8 mouse cellular contexts compared by ENCODE assay signal in the genomic region with DNA sequence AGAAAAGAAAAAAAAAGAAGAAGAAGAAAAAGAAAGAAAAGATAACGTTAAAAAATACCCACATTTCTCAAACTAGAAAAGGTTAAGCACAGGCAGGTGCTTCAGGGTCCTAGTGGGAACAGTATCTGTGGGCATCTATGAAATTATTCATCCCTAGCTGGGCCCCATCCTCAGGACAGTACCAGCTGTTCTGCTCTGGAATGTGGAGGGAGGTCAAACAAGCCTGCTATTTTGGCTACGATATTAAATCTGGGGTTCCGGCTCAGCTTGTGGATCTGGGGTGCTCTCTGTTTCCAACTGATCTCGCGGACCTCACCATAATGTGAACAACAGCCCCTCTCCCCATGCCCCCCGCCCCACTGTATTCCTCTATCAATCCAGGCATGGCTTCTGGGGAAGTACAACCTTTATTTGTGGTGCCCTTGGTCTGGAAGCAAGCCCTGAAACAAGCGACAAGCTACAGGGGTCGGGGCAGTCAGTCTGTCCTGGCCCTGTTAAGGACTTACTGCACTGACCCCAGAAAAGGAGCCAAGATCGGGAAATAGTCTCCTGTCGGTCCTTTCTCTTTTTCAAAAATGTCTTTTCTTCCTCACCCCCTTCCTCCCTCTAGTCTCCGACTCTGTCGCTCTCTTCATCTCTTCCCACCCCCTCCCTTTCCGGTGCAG. TPM values are rescaled to one million over a fixed set of nuclear protein-coding genes. Genes with fewer than 3 reads are reported as not detected.
A peak's percentile ranks its signal among the peaks of the same experiment; 100 is the strongest.
DNase-seq lines count a peak whose midpoint lies in the region; ATAC-seq and TF ChIP-seq lines count a peak whose summit lies in the region.

No protein-coding gene starts in this region.

- peak overlapping the region; percentile 86 for H3K4me3 ChIP-seq in gastrocnemius, adult 2 months
- H3K4me3 ChIP-seq in E14TG2a.4 (replicated peaks; ENCODE audit: low read length) = peak overlapping the region; percentile 75
- peak overlapping the region; percentile 52; the same call in 1 of the 2 replicates for H3K4me3 ChIP-seq in hindbrain, embryonic 11.5 days (ENCODE audit: low read depth, low read length)
- peak overlapping the region; percentile 72 for H3K4me3 ChIP-seq in midbrain, embryonic 10.5 days

- intact Hi-C loops in gastrocnemius, adult 2 months (cut with DNase I) = loop anchor here (5.0 kb wide), 1 partner anchor 116 kb away; no protein-coding TSS in a partner anchor

- H3K4me2 ChIP-seq in hindbrain, embryonic 11.5 days (replicated peaks; ENCODE audit: low read depth, low read length) = peak overlapping the region; percentile 93

- H3K9me3 ChIP-seq in E14TG2a.4 (ENCODE audit: low read length) = no peaks in the 10 kb centered on the region
- H3K9me3 ChIP-seq in hindbrain, embryonic 11.5 days (ENCODE audit: control insufficient read depth, low read length) = no peaks in the 10 kb centered on the region
- no peaks in the 10 kb centered on the region for H3K9me3 ChIP-seq in midbrain, embryonic 10.5 days (replicated peaks)

- peaks cover 15% of the 10 kb centered on the region for H3K4me1 ChIP-seq in E14TG2a.4 (replicated peaks; ENCODE audit: low read depth, low read length)
- H3K4me1 ChIP-seq in hindbrain, embryonic 11.5 days (replicated peaks; ENCODE audit: control insufficient read depth, insufficient read depth, low read length) = 0 out of 2 replicates have a peak, but pooled peaks cover 2% of the 10 kb centered on the region
- peaks cover 27% of the 10 kb centered on the region for H3K4me1 ChIP-seq in midbrain, embryonic 10.5 days

- no peaks in the 10 kb centered on the region for H3K36me3 ChIP-seq in E14TG2a.4 (ENCODE audit: insufficient read depth, low read length)
- no peaks in the 10 kb centered on the region for H3K36me3 ChIP-seq in hindbrain, embryonic 11.5 days (ENCODE audit: control insufficient read depth, insufficient read depth, low read length)
- H3K36me3 ChIP-seq in midbrain, embryonic 10.5 days = no peaks in the 10 kb centered on the region

- peaks cover 55% of the 10 kb centered on the region for H3K27me3 ChIP-seq in E14TG2a.4 (ENCODE audit: insufficient read depth, low read length)
- H3K27me3 ChIP-seq in hindbrain, embryonic 11.5 days (ENCODE audit: control insufficient read depth, insufficient read depth, low read length) = peaks cover 11% of the 10 kb centered on the region
- peaks cover 60% of the 10 kb centered on the region for H3K27me3 ChIP-seq in midbrain, embryonic 10.5 days (ENCODE audit: low read depth, poor library complexity, severe bottlenecking)

- no peak overlapping the region for H3K9ac ChIP-seq in hindbrain, embryonic 11.5 days (ENCODE audit: low read depth, low read length)

- peak; percentile 20 for DNase-seq in gastrocnemius, adult 2 months
- no peak for DNase-seq in gastrocnemius, postnatal 25 days
- no peak for DNase-seq in hindbrain, embryonic 11.5 days (ENCODE audit: low spot score)
- no peak for DNase-seq in midbrain, embryonic 10.5 days (ENCODE audit: low spot score)
- no peak for DNase-seq in cerebellum, adult 11 months
- DNase-seq in thymus, postnatal 0 days (ENCODE audit: low spot score) = no peak

- WGBS in hindbrain, embryonic 11.5 days = 20% methylated on average over 13 of the region's 13 CpGs
- 24% methylated on average over 13 of the region's 13 CpGs for WGBS in midbrain, embryonic 10.5 days

- ATAC-seq in hindbrain, embryonic 11.5 days (ENCODE audit: low FRiP score) = peak; percentile 38
- no peak for ATAC-seq in granulocyte monocyte progenitor cell, adult 5-6 weeks (replicated peaks; ENCODE audit: poor library complexity, severe bottlenecking)

- peak overlapping the region; percentile 94 for H3K27ac ChIP-seq in gastrocnemius, adult 2 months
- no peak overlapping the region for H3K27ac ChIP-seq in hindbrain, embryonic 11.5 days (ENCODE audit: low read depth, low read length)
- peak overlapping the region; percentile 84 for H3K27ac ChIP-seq in midbrain, embryonic 10.5 days (replicated peaks)

- no peak for TF ChIP-seq CTCF in gastrocnemius, adult 2 months (IDR thresholded peaks at IDR 0.05)
- no peak for TF ChIP-seq CTCF in E14TG2a.4 (conservative IDR thresholded peaks at IDR 0.05; ENCODE audit: low read length)

RNA-seq across cellular contexts. Expression of a gene that starts 0.4 kb away (rescaled TPM):
- under 1 TPM; 0.26 to 0.31 TPM for total RNA-seq in gastrocnemius, adult 2 months (2021)
- 1 to 10 TPM in 1 of 2 experiments, not detected in 1; 1.1 TPM for total RNA-seq in gastrocnemius, postnatal 25 days (2021)
- 1.6 and 1.8 TPM in 2 replicates for polyA plus RNA-seq in hindbrain, embryonic 11.5 days (2014; fragmentation: Nextera tagmentation; extraction: Ambion mirVana)
- 1.5 and 1.8 TPM in 2 replicates for polyA plus RNA-seq in midbrain, embryonic 10.5 days (2016; fragmentation: Nextera tagmentation; extraction: Ambion mirVana)
- total RNA-seq in granulocyte monocyte progenitor cell, adult 5-6 weeks (2014; fragmentation: Nextera tagmentation) = 1.1 TPM in 1 of 2 replicates, not detected in the other
- not detected in 2 replicates for total RNA-seq in granulocyte monocyte progenitor cell, adult 5-6 weeks (2017)
- 1.5 and 2.2 TPM in 2 replicates for polyA plus RNA-seq in thymus, postnatal 0 days (2015; fragmentation: Nextera tagmentation; extraction: Ambion mirVana)

RNA-seq across cellular contexts. Expression of a gene that starts 50.8 kb away (rescaled TPM):
- total RNA-seq in gastrocnemius, adult 2 months (2021) = not detected
- not detected for total RNA-seq in gastrocnemius, postnatal 25 days (2021)
- polyA plus RNA-seq in hindbrain, embryonic 11.5 days (2014; fragmentation: Nextera tagmentation; extraction: Ambion mirVana) = not detected in 2 replicates
- not detected in 2 replicates for polyA plus RNA-seq in midbrain, embryonic 10.5 days (2016; fragmentation: Nextera tagmentation; extraction: Ambion mirVana)
- total RNA-seq in granulocyte monocyte progenitor cell, adult 5-6 weeks (2014; fragmentation: Nextera tagmentation) = not detected in 2 replicates
- not detected in 2 replicates for total RNA-seq in granulocyte monocyte progenitor cell, adult 5-6 weeks (2017)
- 0.27 and 0.44 TPM in 2 replicates for polyA plus RNA-seq in thymus, postnatal 0 days (2015; fragmentation: Nextera tagmentation; extraction: Ambion mirVana)
